Mouse (Mus musculus): ENCODE results near the gene Aim2.
"Not testable (repeated sequence)": the region's sequence is repeated elsewhere in the genome, so short reads cannot be mapped to it uniquely, and the experiment has no call there.

Gene Aim2

DNA sequence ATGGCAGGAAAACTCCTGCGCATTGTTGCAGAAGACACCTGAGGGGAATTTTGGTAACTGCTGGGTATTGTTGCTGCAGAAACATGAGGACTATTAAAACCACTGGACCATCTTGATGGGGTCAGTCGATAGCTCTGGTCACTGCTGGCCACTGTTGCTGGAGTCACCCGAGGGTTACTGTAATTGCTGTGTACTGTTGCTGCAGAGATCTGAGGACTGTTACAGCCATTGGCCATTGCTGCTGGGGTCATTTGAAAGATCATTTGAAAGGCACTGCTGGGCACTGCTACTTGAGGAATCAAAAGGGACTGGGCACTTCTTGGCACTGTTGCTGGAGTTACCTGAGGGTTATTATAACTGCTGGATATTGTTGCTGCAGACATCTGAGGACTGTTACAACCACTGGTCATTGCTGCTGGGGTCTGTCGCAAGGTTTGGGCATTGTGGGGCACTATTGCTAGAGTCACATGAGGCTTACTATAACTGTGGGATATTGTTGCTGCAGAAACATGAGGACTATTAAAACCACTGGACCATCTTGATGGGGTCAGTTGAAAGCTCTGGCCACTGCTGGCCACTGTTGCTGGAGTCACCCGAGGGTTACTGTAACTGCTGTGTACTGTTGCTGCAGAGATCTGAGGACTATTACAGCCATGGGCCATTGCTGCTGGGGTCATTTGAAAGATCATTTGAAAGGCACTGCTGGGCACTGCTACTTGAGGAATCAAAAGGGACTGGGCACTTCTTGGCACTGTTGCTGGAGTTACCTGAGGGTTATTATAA lies 129.9 kb downstream of the Aim2 start:
- not testable (repeated sequence) for DNase-seq

DNA sequence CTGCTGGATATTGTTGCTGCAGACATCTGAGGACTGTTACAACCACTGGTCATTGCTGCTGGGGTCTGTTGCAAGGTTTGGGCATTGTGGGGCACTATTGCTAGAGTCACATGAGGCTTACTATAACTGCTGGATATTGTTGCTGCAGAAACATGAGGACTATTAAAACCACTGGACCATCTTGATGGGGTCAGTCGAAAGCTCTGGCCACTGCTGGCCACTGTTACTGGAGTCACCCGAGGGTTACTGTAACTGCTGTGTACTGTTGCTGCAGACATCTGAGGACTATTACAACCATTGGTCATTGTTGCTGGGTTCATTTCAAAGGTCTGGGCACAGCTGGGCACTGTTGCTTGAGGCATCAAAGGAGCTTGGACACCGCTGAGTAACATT lies 130.5 kb downstream of the Aim2 start:
- DNase-seq = not testable (repeated sequence)

DNA sequence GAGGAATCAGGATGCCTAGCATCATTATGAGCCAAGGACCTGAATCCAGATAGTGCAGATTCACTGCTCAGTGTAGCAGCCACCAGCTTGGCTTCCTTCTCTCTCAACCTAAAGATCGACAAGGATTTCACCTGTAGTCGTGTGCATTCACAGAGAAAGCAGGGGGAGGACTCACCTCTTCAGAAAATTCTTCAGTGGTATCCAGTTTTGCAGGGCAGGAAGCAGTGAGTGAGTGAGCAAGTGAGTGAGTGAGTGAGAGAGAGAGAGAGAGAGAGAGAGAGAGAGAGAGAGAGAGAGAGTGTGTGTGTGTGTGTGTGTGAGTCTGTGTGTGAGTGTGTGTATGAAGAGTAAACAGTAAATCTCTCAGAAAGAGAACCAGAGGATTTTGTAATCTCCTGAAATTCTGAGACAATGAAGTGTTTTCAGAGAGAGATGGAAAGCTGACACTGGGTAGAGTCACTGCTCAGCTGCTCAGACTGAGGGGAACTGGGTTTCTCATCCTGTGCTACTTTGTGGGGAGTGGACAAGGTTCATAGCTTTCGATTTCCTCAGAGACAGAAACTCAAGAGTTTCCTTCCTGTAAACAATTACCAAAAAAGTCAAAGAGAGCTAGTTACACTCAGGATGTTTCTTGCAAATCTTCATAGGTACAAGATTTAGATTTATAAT lies 140.3 kb downstream of the Aim2 start, which contains the start of gene Ifi206:
Ifi206 (minus strand) TSS at position 230 of the 669 bp plus-strand sequence.
- DNase-seq = not testable (repeated sequence)

DNA sequence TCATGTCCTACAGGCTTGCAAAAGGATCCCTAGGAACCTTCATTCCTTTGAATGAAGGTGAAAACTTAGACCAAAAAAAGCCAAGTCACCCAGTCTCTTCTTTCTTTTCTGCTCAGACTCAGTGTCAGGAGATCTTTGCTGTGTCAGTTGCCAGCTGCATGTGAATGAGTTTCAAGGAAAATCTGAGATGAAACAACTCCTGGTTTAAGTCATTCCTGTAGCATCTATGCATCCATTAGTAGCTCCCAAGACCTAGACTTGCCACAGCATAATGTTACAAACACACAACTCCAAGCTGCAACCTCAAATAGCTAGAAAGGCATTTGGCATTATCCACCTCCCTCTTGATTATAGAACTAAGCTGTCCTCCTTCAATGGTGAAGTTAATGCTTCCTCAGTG lies 140.8 kb downstream of the Aim2 start:
- DNase-seq = not testable (repeated sequence)

DNA sequence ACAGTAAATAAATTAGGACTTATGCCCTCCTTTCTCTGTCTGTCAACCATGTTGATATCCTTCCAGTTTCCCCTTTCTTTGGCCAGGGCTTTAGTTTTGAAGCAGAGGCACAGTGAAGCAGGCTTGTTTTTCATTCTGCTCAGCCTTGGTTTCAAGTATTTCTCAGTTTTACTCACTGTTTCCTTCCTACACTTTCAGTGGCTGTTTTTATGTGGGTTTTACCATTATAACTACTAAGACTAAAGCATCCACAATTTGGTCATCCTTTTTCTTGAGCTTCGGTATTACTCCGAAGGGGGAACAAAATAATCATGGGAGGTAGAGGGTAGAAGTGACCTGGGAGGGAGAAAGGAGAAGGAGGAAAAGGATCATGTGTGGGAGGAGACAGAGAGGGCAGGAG lies 159.9 kb downstream of the Aim2 start:
- not testable (repeated sequence) for DNase-seq

All from cerebellum, postnatal 14 days (tissue).